Mouse (Mus musculus) forebrain, embryonic 16.5 days (tissue): ENCODE measurements around the gene Eif3l. TPM values are rescaled to one million over a fixed set of nuclear protein-coding genes. Genes with fewer than 3 reads are reported as not detected.

Experiments
- ATAC-seq: fragments of 200-750 bp; cut with Nextera tagmentation; 2 replicates; pipeline ENCODE4 v1.8.0; 2017; ENCODE audit warnings: mild to moderate bottlenecking, moderate library complexity
- H3K27ac ChIP-seq: fragments of 300-500 bp; sonication (generic); 2 replicates; pipeline ENCODE4 v1.5.1; 2014; ENCODE audit warnings: low read length, control low read depth
- H3K27me3 ChIP-seq: fragments of 300-500 bp; sonication (generic); replicated peaks from 2 replicates; pipeline ENCODE4 v1.6.1; 2014; ENCODE audit warnings: low read length; ENCODE audit not compliant: control insufficient read depth, insufficient read depth
- H3K36me3 ChIP-seq: fragments of 300-500 bp; sonication (generic); 2 replicates; pipeline ENCODE4 v1.6.1; 2014; ENCODE audit not compliant: control insufficient read depth, insufficient read depth
- H3K4me1 ChIP-seq: fragments of 300-500 bp; sonication (generic); replicated peaks from 2 replicates; pipeline ENCODE4 v1.6.1; 2014; ENCODE audit warnings: low read length; ENCODE audit not compliant: control insufficient read depth, insufficient read depth
- H3K4me2 ChIP-seq: fragments of 300-500 bp; sonication (generic); 2 replicates; pipeline ENCODE4 v1.6.1; 2014; ENCODE audit warnings: mild to moderate bottlenecking, low read length, control low read depth
- H3K4me3 ChIP-seq: fragments of 300-500 bp; sonication (generic); replicated peaks from 2 replicates; pipeline ENCODE4 v1.5.1; 2014; ENCODE audit warnings: mild to moderate bottlenecking, low read length, control low read depth
- H3K9ac ChIP-seq: fragments of 300-500 bp; sonication (generic); replicated peaks from 2 replicates; pipeline ENCODE4 v1.6.1; 2014; ENCODE audit warnings: low read depth, low read length, control low read depth
- H3K9me3 ChIP-seq: fragments of 300-500 bp; sonication (generic); 2 replicates; pipeline ENCODE4 v1.6.1; 2016; ENCODE audit warnings: low read length; ENCODE audit not compliant: control insufficient read depth
- WGBS: fragments of 180-500 bp; shearing (Covaris S2); extraction: QIAGEN DNeasy Blood & Tissue Kit; methylation state at CpG from one replicate; pipeline ENCODE4 v1.1.7; 2014; 5-methylcytosine and 5-hydroxymethylcytosine counted together
- polyA plus RNA-seq: library from polyadenylated mRNA; unstranded; fragments of >200 nt; fragmentation: Nextera tagmentation; extraction: Ambion mirVana; gene quantifications from 2 replicates; pipeline ENCODE4 v1.2.1, GENCODE M21; 2015

Gene Eif3l
- polyA plus RNA-seq, 1 experiment from 2014 or later, result 188 TPM

DNA sequence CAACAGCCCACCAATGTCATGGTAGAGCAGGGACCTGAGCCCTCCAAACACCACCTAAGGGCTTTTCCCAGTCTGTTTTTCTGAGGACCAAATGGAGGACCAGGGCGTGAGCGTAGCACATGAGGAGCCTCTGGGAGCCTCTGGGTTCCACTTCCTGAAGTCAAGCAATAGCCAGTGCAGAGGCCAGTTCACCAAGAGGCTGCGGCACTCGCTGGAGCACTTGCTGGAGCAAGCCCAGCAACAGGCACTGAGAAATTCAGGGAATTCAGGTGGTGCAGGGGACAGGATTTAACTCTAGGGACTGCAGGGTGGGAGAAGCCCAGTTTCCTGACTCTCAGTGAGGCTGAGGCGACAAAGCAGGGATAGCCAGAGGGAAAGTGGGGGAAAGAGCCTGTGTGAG, 23.2 kb downstream of the Eif3l start:
- no peaks in the 10 kb centered on the region for H3K9me3 ChIP-seq
- no peaks in the 10 kb centered on the region for H3K4me1 ChIP-seq
- H3K36me3 ChIP-seq, result peaks cover 12% of the 10 kb centered on the region
- H3K27me3 ChIP-seq, result no peaks in the 10 kb centered on the region
- H3K4me3 ChIP-seq, result no peak overlapping the region
- no peak overlapping the region for H3K9ac ChIP-seq
- H3K4me2 ChIP-seq, result no peak overlapping the region
- no peak overlapping the region for H3K27ac ChIP-seq
- no peak for ATAC-seq
- 78% methylated on average over 5 of the region's 5 CpGs for WGBS

DNA sequence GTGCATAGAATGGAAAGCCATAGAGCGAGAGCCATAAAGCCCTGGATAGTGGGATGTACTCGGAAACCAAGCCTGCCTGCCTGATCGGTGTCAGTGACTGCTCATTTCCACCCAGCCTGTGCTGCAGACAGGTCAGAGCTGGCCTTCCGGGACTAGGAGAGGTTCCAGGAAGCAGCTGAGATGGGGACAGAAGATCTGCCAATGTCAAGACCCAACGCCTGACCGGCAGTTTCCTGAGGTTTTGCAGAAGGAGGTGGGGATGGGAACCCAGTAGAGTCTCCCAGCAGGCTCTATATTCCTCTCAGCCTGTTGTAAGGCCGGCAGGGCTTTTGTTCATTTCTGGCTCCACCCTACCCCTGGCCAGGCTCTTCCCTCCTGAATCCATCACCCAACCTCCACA, 23.9 kb downstream of the Eif3l start:
- Histone ChIP-seq H3K36me3 (peaks cover 7% of the 10 kb centered on the region), H3K4me3 (no peak overlapping the region), H3K4me1 (no peaks in the 10 kb centered on the region), H3K27ac (no peak overlapping the region), H3K9ac (no peak overlapping the region), H3K4me2 (no peak overlapping the region), H3K27me3 (no peaks in the 10 kb centered on the region), H3K9me3 (no peaks in the 10 kb centered on the region)
- ATAC-seq, result no peak
- 58% methylated on average over 7 of the region's 7 CpGs for WGBS

DNA sequence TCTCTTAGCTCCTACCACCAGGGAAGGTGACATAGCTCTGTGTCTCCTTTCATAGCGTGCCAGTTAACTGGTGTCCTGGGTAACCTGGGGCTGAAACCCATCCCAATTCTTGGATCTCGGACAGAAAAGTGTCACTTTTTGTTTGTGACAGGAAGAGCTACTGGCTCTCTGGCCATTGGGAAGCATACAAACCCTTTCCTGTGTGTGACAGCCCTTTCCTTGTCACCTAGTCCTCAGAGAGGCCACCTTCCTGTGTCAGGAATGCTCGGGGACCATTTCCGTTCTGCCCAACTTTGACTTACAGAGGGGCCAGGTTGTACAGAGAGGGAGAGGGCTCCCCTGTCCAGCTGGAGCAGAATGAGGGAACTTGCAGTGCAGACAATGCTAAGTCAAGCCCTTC, 24.5 kb downstream of the Eif3l start:
- no peak overlapping the region for H3K9ac ChIP-seq
- no peak overlapping the region for H3K4me2 ChIP-seq
- no peaks in the 10 kb centered on the region for H3K27me3 ChIP-seq
- H3K9me3 ChIP-seq, result no peaks in the 10 kb centered on the region
- no peaks in the 10 kb centered on the region for H3K4me1 ChIP-seq
- no peak for ATAC-seq
- no peak overlapping the region for H3K27ac ChIP-seq
- 66% methylated on average over 4 of the region's 4 CpGs for WGBS
- peaks cover 3% of the 10 kb centered on the region; the same call in 1 of the 2 replicates for H3K36me3 ChIP-seq
- H3K4me3 ChIP-seq, result no peak overlapping the region

DNA sequence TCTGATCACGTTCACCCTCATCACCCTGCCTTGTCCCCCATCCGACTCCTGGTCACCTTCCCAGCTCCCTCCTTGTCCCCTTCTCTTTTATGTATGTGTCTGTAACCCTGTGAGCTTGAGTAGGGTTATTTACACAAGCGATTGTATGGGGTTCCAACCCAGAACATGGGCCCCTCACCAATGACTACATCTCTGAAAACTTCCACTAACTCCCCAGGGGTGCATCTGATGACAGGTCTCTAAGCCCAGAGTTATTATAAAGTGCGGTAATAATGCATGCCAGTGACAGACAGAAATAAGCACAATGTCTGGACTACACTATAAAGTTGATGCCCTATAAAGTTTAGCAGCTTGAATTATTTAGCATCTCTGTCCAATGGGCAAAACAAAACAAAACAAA, 25.4 kb downstream of the Eif3l start:
- no peak for ATAC-seq
- Histone ChIP-seq H3K9me3 (no peaks in the 10 kb centered on the region), H3K4me3 (no peak overlapping the region), H3K27ac (no peak overlapping the region), H3K36me3 (peaks cover 3% of the 10 kb centered on the region; the same call in 1 of the 2 replicates), H3K9ac (no peak overlapping the region), H3K27me3 (no peaks in the 10 kb centered on the region), H3K4me2 (no peak overlapping the region), H3K4me1 (no peaks in the 10 kb centered on the region)
- WGBS, result 85% methylated on average over 4 of the region's 4 CpGs

DNA sequence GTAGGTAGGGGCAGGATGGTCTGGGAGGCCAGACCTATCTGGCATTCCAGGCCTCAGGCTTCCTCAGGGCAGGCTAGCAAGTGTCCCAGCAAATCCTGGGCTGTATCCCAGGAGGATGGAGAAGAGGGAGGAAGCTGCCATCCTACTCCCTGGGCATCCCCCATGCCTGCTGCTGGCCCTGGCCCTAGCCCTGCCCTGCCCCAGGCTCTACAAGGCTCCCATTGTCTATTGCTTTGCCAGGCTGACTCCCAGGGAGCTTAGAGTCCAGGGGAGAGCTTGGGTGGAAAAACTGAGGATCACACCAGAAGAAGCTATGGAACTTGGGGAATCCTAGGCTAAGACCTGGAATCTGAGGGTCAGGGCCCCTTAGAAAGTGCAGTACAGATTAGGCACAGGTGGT, 26.6 kb downstream of the Eif3l start:
- H3K27ac ChIP-seq, result no peak overlapping the region
- no peak overlapping the region for H3K4me2 ChIP-seq
- no peak overlapping the region for H3K4me3 ChIP-seq
- no peaks in the 10 kb centered on the region for H3K4me1 ChIP-seq
- H3K27me3 ChIP-seq, result no peaks in the 10 kb centered on the region
- H3K36me3 ChIP-seq, result no peaks in the 10 kb centered on the region
- no peaks in the 10 kb centered on the region for H3K9me3 ChIP-seq
- no peak overlapping the region for H3K9ac ChIP-seq
- no peak for ATAC-seq

DNA sequence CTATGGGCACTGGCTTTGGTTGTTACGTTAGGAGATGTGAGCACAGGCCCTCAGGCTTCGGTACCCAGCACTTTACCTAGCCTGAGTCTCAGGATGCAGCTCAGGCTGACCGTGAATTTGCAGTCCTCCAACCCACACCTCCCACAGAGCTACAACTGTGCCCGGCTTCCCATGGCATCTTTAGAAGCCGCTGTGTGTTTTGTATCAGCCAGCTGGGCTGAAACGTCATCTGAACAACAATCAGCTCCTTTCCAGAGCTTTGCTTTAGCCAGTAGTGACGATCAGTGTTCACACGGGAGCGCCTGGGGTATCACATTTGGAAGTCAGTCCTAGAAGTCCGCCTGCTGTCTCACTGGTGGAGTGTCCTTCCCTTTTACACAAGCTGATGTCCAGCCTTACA, 28.3 kb downstream of the Eif3l start:
- Histone ChIP-seq H3K9me3 (no peaks in the 10 kb centered on the region), H3K27me3 (no peaks in the 10 kb centered on the region), H3K4me2 (no peak overlapping the region), H3K9ac (no peak overlapping the region), H3K4me3 (no peak overlapping the region), H3K4me1 (0 out of 2 replicates have a peak, but pooled peaks cover 2% of the 10 kb centered on the region), H3K36me3 (no peaks in the 10 kb centered on the region), H3K27ac (no peak overlapping the region)
- ATAC-seq, result no peak
- 61% methylated on average over 10 of the region's 10 CpGs for WGBS

DNA sequence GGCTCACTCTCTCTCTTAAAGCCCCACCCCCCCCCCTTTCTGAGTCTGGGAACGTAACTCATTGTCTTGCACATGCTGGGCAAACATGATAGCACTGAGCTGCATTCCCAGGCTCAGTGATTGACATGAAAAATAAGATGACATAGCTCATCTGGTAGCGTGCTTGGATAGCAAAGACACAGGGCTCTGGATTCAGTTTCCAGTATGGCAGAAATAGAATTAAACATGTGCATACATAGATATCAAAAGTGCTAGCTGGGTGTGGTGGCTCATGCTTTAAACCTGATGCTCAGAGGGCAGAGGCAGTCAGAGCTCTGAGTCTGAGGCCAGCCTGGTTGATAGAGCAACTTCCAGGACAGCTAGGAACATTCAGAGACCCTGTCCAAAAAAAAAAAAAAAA, 30.8 kb downstream of the Eif3l start:
- Histone ChIP-seq H3K9ac (no peak overlapping the region), H3K27me3 (no peaks in the 10 kb centered on the region), H3K9me3 (no peaks in the 10 kb centered on the region), H3K27ac (no peak overlapping the region), H3K4me2 (no peak overlapping the region), H3K4me3 (no peak overlapping the region), H3K4me1 (peaks cover 19% of the 10 kb centered on the region), H3K36me3 (no peaks in the 10 kb centered on the region)
- 58% methylated on average over 2 of the region's 2 CpGs for WGBS
- ATAC-seq, result no peak

DNA sequence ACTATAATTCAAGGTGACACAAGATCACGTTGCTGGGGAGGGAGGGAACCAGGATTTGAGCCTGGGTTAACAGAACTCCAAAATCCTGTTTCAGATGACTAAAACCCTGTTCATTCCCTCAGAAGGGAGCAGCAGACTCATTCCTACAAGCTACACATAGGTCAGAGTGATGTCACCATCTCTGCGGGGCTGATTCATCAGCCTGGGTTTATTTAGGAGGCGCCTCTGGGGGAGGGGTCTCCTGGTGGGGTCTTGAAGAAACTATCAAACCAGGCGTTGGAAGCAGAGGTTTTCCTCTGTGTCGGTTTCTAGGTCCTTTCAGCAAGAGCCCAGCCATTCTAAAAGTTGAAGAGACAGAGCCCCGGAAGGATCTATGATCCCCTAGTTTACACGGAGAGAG, 33.0 kb downstream of the Eif3l start:
- no peak overlapping the region; the same call in 1 of the 2 replicates for H3K9ac ChIP-seq
- no peaks in the 10 kb centered on the region for H3K9me3 ChIP-seq
- H3K4me2 ChIP-seq, result peak overlapping the region; percentile 96; the same call in 1 of the 2 replicates
- H3K27me3 ChIP-seq, result no peaks in the 10 kb centered on the region
- WGBS, result 26% methylated on average over 7 of the region's 7 CpGs
- no peak overlapping the region for H3K4me3 ChIP-seq
- no peak overlapping the region for H3K27ac ChIP-seq
- H3K36me3 ChIP-seq, result no peaks in the 10 kb centered on the region
- peaks cover 28% of the 10 kb centered on the region for H3K4me1 ChIP-seq
- no peak for ATAC-seq

DNA sequence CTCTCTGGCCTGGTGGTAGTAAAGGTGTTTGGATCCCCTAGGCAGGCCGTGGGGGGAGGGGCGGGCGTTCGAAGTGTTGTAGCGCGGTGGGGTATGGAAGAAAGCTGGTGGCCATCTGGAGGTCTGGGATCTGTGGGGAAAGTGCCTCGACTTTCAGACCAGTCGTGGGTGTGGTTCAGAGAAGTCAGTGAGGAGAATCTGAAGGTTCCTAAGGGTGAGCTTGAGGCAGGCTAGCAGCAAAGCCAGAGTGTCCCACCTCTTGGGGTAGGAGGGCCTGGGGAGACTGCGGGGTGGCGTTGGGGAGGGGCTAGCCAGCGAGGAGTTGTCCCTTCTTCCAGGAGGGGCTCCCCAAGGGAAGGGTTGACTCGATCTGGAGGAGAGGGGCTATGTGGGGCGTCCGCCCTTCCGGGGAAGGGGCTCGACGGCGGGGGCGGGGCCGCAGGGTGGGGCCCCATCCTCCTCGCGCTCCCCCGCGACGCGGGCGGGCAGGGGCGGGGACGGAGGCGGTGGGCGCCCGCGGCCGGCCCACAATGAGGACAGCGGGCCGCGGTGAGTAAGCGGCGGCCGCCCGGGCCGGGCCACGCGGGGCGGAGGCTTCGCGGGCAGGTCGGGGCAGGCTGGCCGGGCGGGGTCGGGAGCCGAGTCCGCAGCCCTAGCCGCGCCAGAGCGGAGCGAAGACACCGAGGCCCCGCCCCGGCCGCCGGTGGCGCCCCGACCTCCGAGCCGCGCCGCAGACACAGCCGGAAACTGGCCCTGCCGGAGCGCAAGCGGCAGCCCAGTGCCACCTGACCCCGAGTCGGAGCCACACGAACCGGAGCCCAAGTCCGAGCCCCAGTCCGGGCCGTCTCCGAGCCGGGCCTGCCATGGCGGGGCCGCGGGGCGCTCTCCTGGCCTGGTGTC, 33.7 kb downstream of the Eif3l start, which contains the start of gene Micall1:
Micall1 (plus strand) TSS at position 478 of the 900 bp plus-strand sequence.
- no peaks in the 10 kb centered on the region for H3K27me3 ChIP-seq
- peak within 1 kb of the TSS; percentile 87 for H3K4me3 ChIP-seq
- no peaks in the 10 kb centered on the region for H3K9me3 ChIP-seq
- no peaks in the 10 kb centered on the region for H3K36me3 ChIP-seq
- H3K27ac ChIP-seq, result 0 out of 2 replicates have a peak within 1 kb of the TSS, but pooled peaks have one; percentile 39
- peak within 1 kb of the TSS; percentile 91 for H3K9ac ChIP-seq
- under 1% methylated on average over 51 of the region's 85 CpGs for WGBS
- H3K4me2 ChIP-seq, result peak within 1 kb of the TSS; percentile 96
- H3K4me1 ChIP-seq, result peaks cover 28% of the 10 kb centered on the region
- peak; percentile 68 for ATAC-seq
